Mouse (Mus musculus) embryonic facial prominence, embryonic 11.5 days (tissue): ENCODE data around the gene Henmt1. TPM values are rescaled to one million over a fixed set of nuclear protein-coding genes. Genes with fewer than 3 reads are reported as not detected.
A peak's percentile ranks its signal among the peaks of the same experiment; 100 is the strongest.

Experiments
- ATAC-seq: fragments of 200-750 bp; cut with Nextera tagmentation; replicated peaks from 2 replicates; pipeline ENCODE4 v1.8.0; 2017; ENCODE audit warnings: low read depth; ENCODE audit not compliant: insufficient number of reproducible peaks, low FRiP score, low TSS enrichment
- DNase-seq: peaks from one replicate; pipeline ENCODE4 v3.0.0-alpha.2; 2015; ENCODE audit warnings: low spot score
- H3K27ac ChIP-seq: fragments of 300-500 bp; sonication (generic); replicated peaks from 2 replicates; pipeline ENCODE4 v1.5.1; 2014; ENCODE audit warnings: mild to moderate bottlenecking, low read depth, low read length, control low read depth
- H3K27me3 ChIP-seq: fragments of 300-500 bp; sonication (generic); 2 replicates; pipeline ENCODE4 v1.6.1; 2014; ENCODE audit warnings: mild to moderate bottlenecking, low read length, moderate library complexity, mixed read lengths; ENCODE audit not compliant: control insufficient read depth, insufficient read depth
- H3K36me3 ChIP-seq: fragments of 300-500 bp; sonication (generic); replicated peaks from 2 replicates; pipeline ENCODE4 v1.6.1; 2014; ENCODE audit warnings: low read depth, mild to moderate bottlenecking, low read length, moderate library complexity, mixed read lengths; ENCODE audit not compliant: control insufficient read depth, insufficient read depth
- H3K4me1 ChIP-seq: fragments of 300-500 bp; sonication (generic); 2 replicates; pipeline ENCODE4 v1.6.1; 2014; ENCODE audit warnings: low read length, mixed read lengths; ENCODE audit not compliant: control insufficient read depth, insufficient read depth
- H3K4me2 ChIP-seq: fragments of 300-500 bp; sonication (generic); 2 replicates; pipeline ENCODE4 v1.6.1; 2014; ENCODE audit warnings: low read depth, mild to moderate bottlenecking, control low read depth, low read length, moderate library complexity
- H3K4me3 ChIP-seq: fragments of 300-500 bp; sonication (generic); 2 replicates; pipeline ENCODE4 v1.5.1; 2014; ENCODE audit warnings: low read depth, low read length, control low read depth
- H3K9ac ChIP-seq: fragments of 300-500 bp; sonication (generic); replicated peaks from 2 replicates; pipeline ENCODE4 v1.6.1; 2014; ENCODE audit warnings: mild to moderate bottlenecking, control low read depth, low read length
- H3K9me3 ChIP-seq: fragments of 300-500 bp; sonication (generic); replicated peaks from 2 replicates; pipeline ENCODE4 v1.6.1; 2016; ENCODE audit warnings: mild to moderate bottlenecking, low read length, inconsistent platforms, mixed read lengths; ENCODE audit not compliant: control insufficient read depth
- WGBS: fragments of 180-500 bp; shearing (Covaris S2); extraction: QIAGEN DNeasy Blood & Tissue Kit; methylation state at CpG from one replicate; pipeline ENCODE4 v1.1.7; 2014; 5-methylcytosine and 5-hydroxymethylcytosine counted together
- polyA plus RNA-seq: library from polyadenylated mRNA; unstranded; fragments of >200 nt; fragmentation: Nextera tagmentation; extraction: Ambion mirVana; gene quantifications from 2 replicates; pipeline ENCODE4 v1.2.1, GENCODE M21; 2014

The Henmt1 gene
- polyA plus RNA-seq, 1 experiment from 2014 or later = 0.63 TPM

GRCm38 (mm10) chr3:108902934-108903333 is 36.7 kb upstream of the Henmt1 start:
- H3K36me3 ChIP-seq = no peaks in the 10 kb centered on the region; the same call in 1 of the 2 replicates
- no peaks in the 10 kb centered on the region for H3K4me1 ChIP-seq
- no peak overlapping the region for H3K27ac ChIP-seq
- H3K4me3 ChIP-seq = no peak overlapping the region
- no peaks in the 10 kb centered on the region for H3K9me3 ChIP-seq
- H3K27me3 ChIP-seq = no peaks in the 10 kb centered on the region
- ATAC-seq (no peak), DNase-seq (no peak)
- no peak overlapping the region for H3K4me2 ChIP-seq
- 93% methylated on average over 6 of the region's 6 CpGs for WGBS
- H3K9ac ChIP-seq = no peak overlapping the region

- H3K36me3 ChIP-seq = no peaks in the 10 kb centered on the region; the same call in 1 of the 2 replicates
- DNase-seq (peak; percentile 30), ATAC-seq (no peak)
- peak overlapping the region; percentile 84 for H3K4me2 ChIP-seq
- WGBS = 0% methylated on average over 31 of the region's 32 CpGs
- H3K4me3 ChIP-seq = peak overlapping the region; percentile 89
- peak overlapping the region; percentile 96 for H3K27ac ChIP-seq
- H3K27me3 ChIP-seq = no peaks in the 10 kb centered on the region
- no peaks in the 10 kb centered on the region for H3K9me3 ChIP-seq
- H3K9ac ChIP-seq = peak overlapping the region; percentile 87
- no peaks in the 10 kb centered on the region for H3K4me1 ChIP-seq
Measured at GRCm38 (mm10) chr3:108910303-108911080, 29.2 kb upstream of the Henmt1 start.

GRCm38 (mm10) chr3:108911081-108911547 is 28.6 kb upstream of the Henmt1 start:
- H3K27ac ChIP-seq = peak overlapping the region; percentile 96
- WGBS = under 1% methylated on average over 43 of the region's 44 CpGs
- peak overlapping the region; percentile 87 for H3K9ac ChIP-seq
- no peaks in the 10 kb centered on the region for H3K27me3 ChIP-seq
- ATAC-seq (peak; percentile 88), DNase-seq (peak; percentile 70)
- no peaks in the 10 kb centered on the region for H3K9me3 ChIP-seq
- H3K4me3 ChIP-seq = peak overlapping the region; percentile 89
- no peaks in the 10 kb centered on the region for H3K36me3 ChIP-seq
- H3K4me2 ChIP-seq = peak overlapping the region; percentile 84
- no peaks in the 10 kb centered on the region for H3K4me1 ChIP-seq

GRCm38 (mm10) chr3:108911548-108912413 is 27.9 kb upstream of the Henmt1 start, which contains the start of gene Prpf38b:
Prpf38b (minus strand) TSS chr3:108911727.
- no peaks in the 10 kb centered on the region for H3K9me3 ChIP-seq
- peak within 1 kb of the TSS; percentile 87 for H3K9ac ChIP-seq
- WGBS = under 1% methylated on average over 53 of the region's 53 CpGs
- H3K27me3 ChIP-seq = no peaks in the 10 kb centered on the region
- peak within 1 kb of the TSS; percentile 84 for H3K4me2 ChIP-seq
- peak within 1 kb of the TSS; percentile 96 for H3K27ac ChIP-seq
- H3K4me3 ChIP-seq = peak within 1 kb of the TSS; percentile 89
- H3K36me3 ChIP-seq = no peaks in the 10 kb centered on the region
- peak; percentile 99 for ATAC-seq
- peak; percentile 98 for DNase-seq
- no peaks in the 10 kb centered on the region for H3K4me1 ChIP-seq

- Histone ChIP-seq H3K4me1 (no peaks in the 10 kb centered on the region), H3K27ac (no peak overlapping the region), H3K9ac (no peak overlapping the region), H3K4me3 (no peak overlapping the region), H3K27me3 (no peaks in the 10 kb centered on the region), H3K9me3 (no peaks in the 10 kb centered on the region), H3K4me2 (no peak overlapping the region), H3K36me3 (no peaks in the 10 kb centered on the region)
- DNase-seq (no peak), ATAC-seq (no peak)
- WGBS = 81% methylated on average over 1 of the region's 1 CpGs
Measured at GRCm38 (mm10) chr3:108915999-108916398, 23.7 kb upstream of the Henmt1 start.

- H3K9ac ChIP-seq = no peak overlapping the region
- WGBS = 54% methylated on average over 4 of the region's 4 CpGs
- H3K9me3 ChIP-seq = no peaks in the 10 kb centered on the region
Measured at GRCm38 (mm10) chr3:108916857-108917256, 22.8 kb upstream of the Henmt1 start.

GRCm38 (mm10) chr3:108917986-108918385 is 21.7 kb upstream of the Henmt1 start:
- ATAC-seq (no peak), DNase-seq (no peak)
- Histone ChIP-seq H3K27ac (no peak overlapping the region), H3K36me3 (no peaks in the 10 kb centered on the region), H3K4me3 (no peak overlapping the region), H3K9ac (no peak overlapping the region), H3K4me1 (no peaks in the 10 kb centered on the region), H3K27me3 (no peaks in the 10 kb centered on the region), H3K9me3 (no peaks in the 10 kb centered on the region), H3K4me2 (no peak overlapping the region)
- 69% methylated on average over 3 of the region's 3 CpGs for WGBS

More at GRCm38 (mm10) chr3:108916857-108917256, 22.8 kb upstream of the Henmt1 start:
- no peak overlapping the region for H3K27ac ChIP-seq
- H3K4me2 ChIP-seq = no peak overlapping the region
- ATAC-seq (no peak), DNase-seq (no peak)
- H3K4me3 ChIP-seq = no peak overlapping the region
- H3K4me1 ChIP-seq = no peaks in the 10 kb centered on the region
- no peaks in the 10 kb centered on the region for H3K27me3 ChIP-seq
- no peaks in the 10 kb centered on the region for H3K36me3 ChIP-seq
